Mouse (Mus musculus): ENCODE results near the gene Dusp27.

Dusp27 gene

GRCm38 (mm10) chr1:166102920-166103608 lies 24.7 kb downstream of the Dusp27 start:
- peak; percentile 18 to 39 for DNase-seq (ENCODE audit: low spot score in 2 of 2)

GRCm38 (mm10) chr1:166098120-166098519 lies 29.6 kb downstream of the Dusp27 start:
- no peak for DNase-seq (ENCODE audit: low spot score in 2 of 2)

GRCm38 (mm10) chr1:166094462-166094861 lies 33.3 kb downstream of the Dusp27 start:
- no peak for DNase-seq (ENCODE audit: low spot score in 2 of 2)

GRCm38 (mm10) chr1:166090306-166090705 lies 37.4 kb downstream of the Dusp27 start:
- no peak for DNase-seq (ENCODE audit: low spot score in 2 of 2)

- DNase-seq (ENCODE audit: low spot score in 2 of 2) = no peak
Observed at GRCm38 (mm10) chr1:166089739-166090138, 38.0 kb downstream of the Dusp27 start.

GRCm38 (mm10) chr1:166089337-166089736 lies 38.4 kb downstream of the Dusp27 start:
- DNase-seq (ENCODE audit: low spot score in 2 of 2) = no peak

GRCm38 (mm10) chr1:166088446-166089170 lies 39.1 kb downstream of the Dusp27 start:
- DNase-seq (ENCODE audit: low spot score in 2 of 2) = no peak

- no peak for DNase-seq (ENCODE audit: low spot score in 2 of 2)
Observed at GRCm38 (mm10) chr1:166077052-166077735, 50.5 kb downstream of the Dusp27 start.

- DNase-seq (ENCODE audit: low spot score in 2 of 2) = no peak
Observed at GRCm38 (mm10) chr1:166067856-166068440, 59.8 kb downstream of the Dusp27 start.

GRCm38 (mm10) chr1:166063870-166064269 lies 63.9 kb downstream of the Dusp27 start:
- no peak for DNase-seq (ENCODE audit: low spot score in 2 of 2)

- DNase-seq (ENCODE audit: low spot score in 2 of 2) = no peak
Observed at GRCm38 (mm10) chr1:166061532-166061931, 66.2 kb downstream of the Dusp27 start.

- DNase-seq (ENCODE audit: low spot score in 2 of 2) = no peak
Observed at GRCm38 (mm10) chr1:166060406-166060805, 67.3 kb downstream of the Dusp27 start.

GRCm38 (mm10) chr1:166056098-166056756 lies 71.5 kb downstream of the Dusp27 start:
- no peak for DNase-seq (ENCODE audit: low spot score in 2 of 2)

- peak; percentile 29 to 51 for DNase-seq (ENCODE audit: low spot score in 2 of 2)
Observed at GRCm38 (mm10) chr1:166053285-166053955, 74.3 kb downstream of the Dusp27 start.

- no peak for DNase-seq (ENCODE audit: low spot score in 2 of 2)
Observed at GRCm38 (mm10) chr1:166049046-166049827, 78.5 kb downstream of the Dusp27 start.

GRCm38 (mm10) chr1:166048230-166048911 lies 79.4 kb downstream of the Dusp27 start:
- peak; percentile 11 to 13 for DNase-seq (ENCODE audit: low spot score in 2 of 2)
